Mouse (Mus musculus): ENCODE results near the gene Csnk1d.

- TF ChIP-seq CTCF (IDR thresholded peaks at IDR 0.05; ENCODE audit: low read depth, low read length) = no peak
- TF ChIP-seq GATA1 (IDR thresholded peaks at IDR 0.05; ENCODE audit: borderline replicate concordance, low read length) = no peak
- no peak for TF ChIP-seq GATA2 (IDR thresholded peaks at IDR 0.05; ENCODE audit: borderline replicate concordance, low read depth, low read length)
- TF ChIP-seq POLR2AphosphoS5 (IDR thresholded peaks at IDR 0.05; ENCODE audit: insufficient replicate concordance, low read depth, low read length) = no peak
- no peak for TF ChIP-seq TAL1 (conservative IDR thresholded peaks at IDR 0.05; ENCODE audit: low read depth, low read length)
Observed at GRCm38 (mm10) chr11:120917756-120918155, 73.4 kb downstream of the Csnk1d start.
